Mouse (Mus musculus): Measurements from ENCODE around the gene Nme6. TPM values are rescaled to one million over a fixed set of nuclear protein-coding genes. Genes with fewer than 3 reads are reported as not detected.

Gene Nme6
- 48.0 and 50.6 TPM in 2 replicates for polyA plus RNA-seq (2012; rRNA removed)

GRCm38 (mm10) chr9:109832391-109833087 is at the start of gene Nme6:
Nme6 (plus strand) TSS chr9:109832749.

DNA sequence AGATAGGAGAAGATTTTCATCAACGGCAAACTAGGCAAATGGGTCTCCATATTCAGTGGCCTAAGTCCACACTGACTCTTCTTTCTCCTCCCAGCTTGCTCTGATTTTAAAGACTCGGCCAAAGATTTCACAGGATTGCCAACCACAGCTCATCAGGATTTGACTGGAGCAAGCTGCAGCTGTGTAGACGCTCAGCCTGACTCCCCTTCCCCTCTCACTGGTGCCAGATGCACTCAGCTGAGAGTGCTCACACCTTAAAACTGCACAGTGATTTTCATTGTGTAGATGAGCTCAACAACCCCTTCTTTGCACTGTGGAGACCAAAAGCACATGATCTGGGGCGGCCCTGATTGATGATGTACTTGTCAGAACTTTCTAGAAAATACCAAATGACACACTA is 42.0 kb upstream of the Nme6 start, which contains the start of gene Fbxw27:
Gene Fbxw27, minus strand, starts transcription at position 101 of the 400 bp plus-strand sequence.

DNA sequence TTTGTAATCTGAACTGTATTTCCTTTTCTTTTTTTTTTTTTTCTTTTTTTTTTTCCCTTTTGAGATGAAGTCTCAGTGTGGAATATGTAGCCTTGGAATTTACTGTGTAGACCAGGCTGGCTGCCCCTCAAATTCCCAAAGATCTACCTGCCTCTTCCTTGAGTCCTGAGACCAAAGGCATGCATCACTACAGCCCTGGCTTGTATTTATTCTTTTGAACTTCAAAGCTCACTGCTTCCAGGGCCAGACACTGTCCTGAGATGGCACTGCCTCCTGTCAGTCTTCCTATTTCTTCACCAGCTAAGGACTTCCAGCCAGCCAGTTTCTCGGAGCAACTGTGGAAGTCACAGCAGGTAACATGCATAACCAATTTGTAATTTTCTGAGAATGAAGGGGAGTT is 20.6 kb upstream of the Nme6 start, which contains the start of gene Spink8:
Gene Spink8, plus strand, starts transcription at position 301 of the 400 bp plus-strand sequence.

GRCm38 (mm10) chr9:109849312-109849758 is 16.8 kb downstream of the Nme6 start, which contains the start of gene Camp:
Camp (minus strand) TSS chr9:109849617.

GRCm38 (mm10) chr9:109874797-109875691 is 42.5 kb downstream of the Nme6 start, which contains the start of gene Cdc25a:
Cdc25a (plus strand) TSS chr9:109875579.

Other genes with a start within 250 kb of the Nme6 start
- gene Fbxw24, start 206.7 kb upstream of the Nme6 start, polyA plus RNA-seq (2012; rRNA removed), result 0.04 and 0.05 TPM in 2 replicates
- gene Fbxw25, start 168.1 kb upstream of the Nme6 start, polyA plus RNA-seq (2012; rRNA removed), result 0.05 TPM in 1 of 2 replicates, not detected in the other
- gene Fbxw18, start 130.0 kb upstream of the Nme6 start, polyA plus RNA-seq (2012; rRNA removed), result 0.03 TPM in 1 of 2 replicates, not detected in the other
- gene Fbxw26, start 86.7 kb upstream of the Nme6 start, polyA plus RNA-seq (2012; rRNA removed), result 0.06 TPM in 1 of 2 replicates, not detected in the other
- 0.24 TPM in 1 of 2 replicates, not detected in the other for gene Fbxw27, start 42.1 kb upstream of the Nme6 start, polyA plus RNA-seq (2012; rRNA removed)
- 0.14 and 0.16 TPM in 2 replicates for gene Spink8, start 20.5 kb upstream of the Nme6 start, polyA plus RNA-seq (2012; rRNA removed)
- gene Camp, start 16.9 kb downstream of the Nme6 start, polyA plus RNA-seq (2012; rRNA removed), result 0.66 TPM in 1 of 2 replicates, not detected in the other
- 8.9 and 9.4 TPM in 2 replicates for gene Cdc25a, start 42.8 kb downstream of the Nme6 start, polyA plus RNA-seq (2012; rRNA removed)
- 209 and 216 TPM in 2 replicates for gene Map4, start 98.7 kb downstream of the Nme6 start, polyA plus RNA-seq (2012; rRNA removed)

Data from central nervous system, embryonic 18 days (tissue).